Mouse (Mus musculus) stomach, embryonic 14.5 days (tissue): Measurements from ENCODE around the gene Diaph3. TPM values are rescaled to one million over a fixed set of nuclear protein-coding genes. Genes with fewer than 3 reads are reported as not detected.

Experiments used
- ATAC-seq: fragments of 200-750 bp; cut with Nextera tagmentation; 2 replicates; pipeline ENCODE4 v1.8.0; 2017; ENCODE audit warnings: low read depth, moderate TSS enrichment; ENCODE audit not compliant: insufficient number of reproducible peaks, insufficient read depth, low FRiP score
- H3K27ac ChIP-seq: fragments of 300-500 bp; sonication (generic); 2 replicates; pipeline ENCODE4 v1.5.1; 2014; ENCODE audit warnings: mild to moderate bottlenecking, low read length, moderate library complexity, mixed read lengths
- H3K27me3 ChIP-seq: fragments of 300-500 bp; sonication (generic); 2 replicates; pipeline ENCODE4 v1.6.1; 2014; ENCODE audit warnings: low read length, control low read depth, mixed read lengths; ENCODE audit not compliant: control insufficient read depth, insufficient read depth
- H3K36me3 ChIP-seq: fragments of 300-500 bp; sonication (generic); 2 replicates; pipeline ENCODE4 v1.6.1; 2014; ENCODE audit warnings: mild to moderate bottlenecking, control low read depth, low read length, moderate library complexity, mixed read lengths; ENCODE audit not compliant: control insufficient read depth, insufficient read depth
- H3K4me1 ChIP-seq: fragments of 300-500 bp; sonication (generic); 2 replicates; pipeline ENCODE4 v1.6.1; 2014; ENCODE audit warnings: low read length, control low read depth, mixed read lengths; ENCODE audit not compliant: control insufficient read depth, insufficient read depth
- H3K4me2 ChIP-seq: fragments of 300-500 bp; sonication (generic); replicated peaks from 2 replicates; pipeline ENCODE4 v1.6.1; 2014; ENCODE audit warnings: low read depth, low read length, control low read depth
- H3K4me3 ChIP-seq: fragments of 300-500 bp; sonication (generic); 2 replicates; pipeline ENCODE4 v1.5.1; 2014; ENCODE audit warnings: low read depth, low read length, control low read depth
- H3K9ac ChIP-seq: fragments of 300-500 bp; sonication (generic); replicated peaks from 2 replicates; pipeline ENCODE4 v1.6.1; 2014; ENCODE audit warnings: low read depth, mild to moderate bottlenecking, control low read depth, low read length, moderate library complexity, mixed read lengths
- H3K9me3 ChIP-seq: fragments of 300-500 bp; sonication (generic); 2 replicates; pipeline ENCODE4 v1.6.1; 2016; ENCODE audit warnings: low read depth, low read length, control low read depth; ENCODE audit not compliant: control insufficient read depth
- WGBS: fragments of 180-500 bp; shearing (Covaris S2); extraction: QIAGEN DNeasy Blood & Tissue Kit; methylation state at CpG from one replicate; pipeline ENCODE4 v1.1.7; 2014; 5-methylcytosine and 5-hydroxymethylcytosine counted together
- polyA plus RNA-seq: library from polyadenylated mRNA; unstranded; fragments of >200 nt; fragmentation: Nextera tagmentation; extraction: Ambion mirVana; gene quantifications from 2 replicates; pipeline ENCODE4 v1.2.1, GENCODE M21; 2014

Diaph3 gene
- polyA plus RNA-seq, 1 experiment from 2014 or later, result 23.4 TPM

DNA sequence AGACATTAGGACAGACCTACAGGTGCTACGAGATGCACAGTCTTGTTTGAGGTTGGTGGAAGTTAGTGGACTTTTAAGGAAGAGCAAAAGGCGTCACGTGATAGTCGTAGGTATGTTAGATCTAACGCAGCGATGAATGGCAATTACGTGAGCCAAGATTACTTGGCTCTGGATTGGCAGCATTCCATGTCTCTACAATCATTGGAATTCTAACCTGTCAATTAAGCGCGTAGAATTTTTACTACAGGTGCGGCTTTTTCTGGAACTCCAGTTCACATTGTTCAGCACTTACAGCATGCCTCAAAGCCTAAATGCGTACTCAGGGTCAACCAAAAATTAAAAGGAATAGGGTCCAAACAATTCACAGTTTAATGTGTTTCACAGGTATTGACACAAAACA lies 742 bp upstream of the Diaph3 start:
- H3K9me3 ChIP-seq, result no peaks in the 10 kb centered on the region
- ATAC-seq, result no peak
- H3K27ac ChIP-seq, result no peak overlapping the region
- peak overlapping the region; percentile 72 for H3K4me2 ChIP-seq
- no peaks in the 10 kb centered on the region for H3K27me3 ChIP-seq
- 81% methylated on average over 11 of the region's 11 CpGs for WGBS
- no peaks in the 10 kb centered on the region for H3K36me3 ChIP-seq
- 0 out of 2 replicates have a peak, but pooled peaks cover 3% of the 10 kb centered on the region for H3K4me1 ChIP-seq
- H3K9ac ChIP-seq, result no peak overlapping the region
- peak overlapping the region; percentile 71 for H3K4me3 ChIP-seq

DNA sequence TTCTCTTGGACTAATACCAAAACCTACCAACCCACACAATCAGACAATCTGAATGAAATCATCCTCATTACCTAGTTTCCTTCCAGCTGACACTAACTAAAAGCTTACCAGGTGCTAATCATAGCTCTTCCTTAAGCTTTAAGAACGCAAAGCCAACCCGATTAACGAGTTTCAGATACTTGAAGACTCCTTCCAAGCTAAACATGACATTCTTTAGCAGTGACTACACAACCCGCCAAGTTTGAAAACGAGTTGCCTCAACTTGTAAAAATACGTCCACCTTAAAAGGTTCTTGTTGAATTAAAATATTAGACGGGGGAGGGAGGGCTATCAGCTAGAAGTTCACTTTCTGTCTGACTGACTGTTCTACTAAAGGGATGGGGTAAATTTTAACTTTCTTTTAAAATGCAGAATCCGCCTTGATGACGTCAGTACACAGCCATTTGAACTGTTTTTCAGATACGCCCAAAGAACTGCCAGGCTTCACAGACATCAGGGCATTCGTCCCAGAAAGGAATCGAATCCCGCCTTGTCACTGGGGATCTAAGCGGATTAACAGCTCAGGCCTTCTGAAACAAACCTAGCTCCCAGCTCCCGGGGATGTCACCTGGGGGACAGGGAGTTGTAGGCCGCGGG lies 590 bp downstream of the Diaph3 start:
- H3K4me2 ChIP-seq, result peak overlapping the region; percentile 72
- H3K27me3 ChIP-seq, result no peaks in the 10 kb centered on the region
- WGBS, result under 1% methylated on average over 17 of the region's 17 CpGs
- H3K36me3 ChIP-seq, result no peaks in the 10 kb centered on the region
- 0 out of 2 replicates have a peak, but pooled peaks cover 3% of the 10 kb centered on the region for H3K4me1 ChIP-seq
- H3K9me3 ChIP-seq, result no peaks in the 10 kb centered on the region
- peak overlapping the region; percentile 71 for H3K4me3 ChIP-seq
- peak; percentile 15; the same call in 1 of the 2 replicates for ATAC-seq
- H3K9ac ChIP-seq, result peak overlapping the region; percentile 53
- peak overlapping the region; percentile 29; the same call in 1 of the 2 replicates for H3K27ac ChIP-seq

DNA sequence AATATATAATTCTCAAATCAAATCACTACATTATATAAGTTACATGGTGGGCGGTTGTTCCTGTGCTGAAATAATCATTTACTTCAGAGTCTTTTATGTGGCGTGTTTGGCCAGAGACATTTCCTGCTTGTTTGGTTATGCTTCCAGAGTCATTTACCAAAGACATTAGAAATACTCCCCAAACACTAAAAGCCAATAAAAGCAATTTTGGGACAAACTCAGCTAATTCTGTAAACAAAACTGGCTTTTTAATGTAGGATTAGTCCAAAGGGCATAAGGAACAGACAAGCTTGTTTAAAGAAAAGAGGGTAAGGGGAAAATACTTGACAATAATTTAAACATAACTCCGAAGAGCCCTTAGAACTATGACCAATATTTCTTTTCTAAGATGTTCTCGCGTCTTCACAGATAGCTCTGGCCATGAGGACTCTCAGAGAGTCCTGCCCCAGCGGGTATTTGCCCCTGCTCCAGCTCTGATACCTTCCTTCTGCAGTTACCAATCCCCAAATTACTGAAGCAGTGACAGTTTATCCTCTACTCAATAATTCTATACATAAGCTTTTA lies 14.9 kb downstream of the Diaph3 start:
- H3K9me3 ChIP-seq, result no peaks in the 10 kb centered on the region
- H3K27me3 ChIP-seq, result no peaks in the 10 kb centered on the region
- no peak overlapping the region for H3K4me3 ChIP-seq
- H3K4me1 ChIP-seq, result no peaks in the 10 kb centered on the region; the same call in 1 of the 2 replicates
- 0 out of 2 replicates have a peak, but pooled peaks have one; percentile 23 for ATAC-seq
- H3K27ac ChIP-seq, result no peak overlapping the region
- H3K9ac ChIP-seq, result no peak overlapping the region
- H3K4me2 ChIP-seq, result no peak overlapping the region
- H3K36me3 ChIP-seq, result no peaks in the 10 kb centered on the region
- 48% methylated on average over 6 of the region's 6 CpGs for WGBS

DNA sequence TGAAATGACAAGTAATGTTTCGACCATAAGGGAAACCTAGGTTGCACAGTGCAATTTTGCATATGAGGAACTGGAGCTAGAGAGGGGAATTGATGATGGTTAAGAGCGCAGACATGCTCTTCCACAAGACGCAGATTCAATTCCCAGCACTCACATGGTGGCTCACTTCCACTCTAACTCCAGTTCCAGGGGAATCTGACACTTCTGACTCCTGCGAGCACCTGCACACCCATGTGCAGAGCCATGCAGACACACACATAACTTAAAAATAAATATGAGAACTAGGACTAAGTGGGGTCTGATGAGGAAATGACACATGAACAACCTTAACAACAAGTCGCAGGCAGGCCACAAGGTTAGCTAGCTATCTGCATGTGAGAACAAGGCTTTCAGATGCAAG lies 15.5 kb downstream of the Diaph3 start:
- 75% methylated on average over 5 of the region's 5 CpGs for WGBS
- ATAC-seq, result no peak
- no peaks in the 10 kb centered on the region; the same call in 1 of the 2 replicates for H3K4me1 ChIP-seq
- H3K36me3 ChIP-seq, result no peaks in the 10 kb centered on the region
- H3K4me2 ChIP-seq, result no peak overlapping the region
- H3K4me3 ChIP-seq, result no peak overlapping the region
- no peak overlapping the region for H3K27ac ChIP-seq
- no peaks in the 10 kb centered on the region for H3K9me3 ChIP-seq
- no peaks in the 10 kb centered on the region for H3K27me3 ChIP-seq
- no peak overlapping the region for H3K9ac ChIP-seq

DNA sequence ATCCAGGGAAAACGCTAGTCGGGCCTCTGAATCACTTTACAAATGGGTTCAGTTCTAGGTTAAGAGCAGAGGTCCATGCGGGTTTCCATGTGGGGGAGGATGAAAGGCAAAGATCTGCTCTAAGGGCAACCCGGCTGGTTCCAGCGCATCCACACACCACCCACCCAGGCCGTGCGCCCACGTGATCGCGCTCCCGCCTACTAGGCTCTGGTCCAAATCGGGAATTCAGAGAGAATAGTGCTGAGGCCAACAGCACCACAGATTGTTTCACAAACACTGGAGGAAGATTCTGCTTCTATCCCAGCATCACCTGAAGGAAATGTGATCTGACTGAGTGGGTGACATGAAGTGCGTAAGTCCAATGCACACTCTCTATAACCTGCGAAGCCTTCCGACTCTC lies 17.9 kb downstream of the Diaph3 start:
- Histone ChIP-seq H3K4me1 (no peaks in the 10 kb centered on the region; the same call in 1 of the 2 replicates), H3K27ac (no peak overlapping the region), H3K36me3 (no peaks in the 10 kb centered on the region), H3K4me2 (no peak overlapping the region), H3K9ac (no peak overlapping the region), H3K27me3 (no peaks in the 10 kb centered on the region), H3K4me3 (no peak overlapping the region), H3K9me3 (no peaks in the 10 kb centered on the region)
- no peak for ATAC-seq
- WGBS, result 90% methylated on average over 15 of the region's 15 CpGs

DNA sequence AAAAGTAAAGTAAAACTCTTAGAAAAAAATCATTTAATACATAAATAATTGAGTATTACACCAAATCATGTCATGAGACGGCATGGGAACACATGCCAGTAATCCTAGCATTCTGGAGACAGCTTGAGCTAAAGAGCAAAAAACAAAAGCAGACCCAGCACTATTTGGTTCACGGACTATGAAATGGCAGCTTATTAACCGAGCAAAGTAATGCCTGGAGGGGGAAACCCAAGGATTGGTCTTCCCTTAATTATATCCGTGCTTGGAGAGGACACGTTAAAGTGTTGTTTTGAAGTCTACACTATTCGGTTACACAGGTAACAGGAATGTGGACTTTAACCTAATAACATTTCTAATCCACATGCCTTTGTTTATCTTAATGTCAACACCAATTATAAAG lies 19.2 kb downstream of the Diaph3 start:
- H3K9me3 ChIP-seq, result no peaks in the 10 kb centered on the region
- WGBS, result 49% methylated on average over 6 of the region's 6 CpGs
- H3K27me3 ChIP-seq, result no peaks in the 10 kb centered on the region
- H3K9ac ChIP-seq, result no peak overlapping the region
- H3K4me2 ChIP-seq, result no peak overlapping the region
- no peak overlapping the region for H3K4me3 ChIP-seq
- H3K4me1 ChIP-seq, result no peaks in the 10 kb centered on the region; the same call in 1 of the 2 replicates
- no peak overlapping the region for H3K27ac ChIP-seq
- H3K36me3 ChIP-seq, result no peaks in the 10 kb centered on the region
- no peak for ATAC-seq

DNA sequence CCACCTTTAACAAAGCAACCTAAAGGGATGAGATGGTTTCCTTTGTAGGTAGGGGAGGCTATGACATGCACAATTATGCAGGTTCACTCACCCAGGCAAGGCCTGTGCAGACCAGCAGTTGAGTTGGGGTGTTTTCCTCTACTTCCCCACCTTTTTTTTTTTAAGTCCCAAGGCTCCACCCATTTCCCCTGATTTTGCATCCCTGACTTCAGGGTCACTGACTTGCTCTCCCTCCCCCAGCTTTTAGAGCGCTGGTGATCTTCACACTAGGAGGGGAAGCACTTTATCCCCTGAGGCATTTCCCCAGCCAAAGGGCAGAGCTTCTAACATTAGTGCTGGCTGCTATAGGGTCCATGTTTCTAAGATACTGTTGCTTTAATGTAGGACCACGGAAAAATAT lies 30.4 kb downstream of the Diaph3 start:
- no peaks in the 10 kb centered on the region for H3K4me1 ChIP-seq
- H3K4me3 ChIP-seq, result no peak overlapping the region
- H3K36me3 ChIP-seq, result no peaks in the 10 kb centered on the region
- H3K9me3 ChIP-seq, result no peaks in the 10 kb centered on the region
- H3K9ac ChIP-seq, result no peak overlapping the region
- H3K27me3 ChIP-seq, result no peaks in the 10 kb centered on the region
- no peak overlapping the region for H3K4me2 ChIP-seq
- no peak overlapping the region for H3K27ac ChIP-seq
- no peak for ATAC-seq
- WGBS, result 23% methylated on average over 2 of the region's 2 CpGs

DNA sequence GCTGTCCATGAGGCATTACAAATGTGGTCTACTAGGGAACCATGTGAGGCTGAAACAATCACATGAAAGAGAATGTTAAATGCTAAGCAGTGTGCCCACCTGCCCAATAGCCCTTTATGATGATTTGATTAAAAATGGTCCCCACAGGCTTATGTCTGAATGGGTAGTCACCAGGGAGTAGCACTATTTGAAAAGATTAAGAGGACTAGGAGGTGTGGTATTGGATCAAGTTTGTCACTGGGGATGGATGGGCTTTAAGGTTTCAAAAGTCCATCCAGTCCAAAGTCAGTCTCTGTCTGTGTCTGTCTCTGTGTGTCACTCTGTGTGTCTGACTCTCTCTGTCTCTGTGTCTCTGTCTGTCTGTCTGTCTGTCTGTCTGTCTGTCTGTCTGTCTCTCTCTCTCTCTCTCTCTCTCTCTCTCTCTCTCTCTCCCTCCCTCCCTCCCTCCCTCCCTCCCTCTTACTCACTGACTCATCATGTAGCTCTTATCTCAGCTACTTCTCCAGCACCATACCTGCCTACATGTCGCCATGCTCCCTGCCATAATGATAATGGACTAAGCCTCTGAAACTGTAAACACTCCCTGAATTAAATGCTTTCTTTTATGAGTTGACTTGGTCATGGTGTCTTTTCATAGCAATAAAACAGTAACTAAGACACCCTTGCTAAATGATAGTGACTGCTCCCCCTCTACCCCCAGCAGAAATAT lies 41.5 kb downstream of the Diaph3 start:
- Histone ChIP-seq H3K36me3 (no peaks in the 10 kb centered on the region), H3K27ac (no peak overlapping the region), H3K4me3 (no peak overlapping the region), H3K4me2 (no peak overlapping the region), H3K27me3 (no peaks in the 10 kb centered on the region), H3K9ac (no peak overlapping the region), H3K9me3 (no peaks in the 10 kb centered on the region), H3K4me1 (no peaks in the 10 kb centered on the region)
- no peak for ATAC-seq
- WGBS, result 78% methylated on average over 1 of the region's 1 CpGs
